In genomic region chr11:78172034-78172747, GRCm38 (mm10) we compare ENCODE assay signal across 1 mouse cellular context.
TF ChIP-seq lines count a peak whose summit lies in the region.

No protein-coding gene starts in this region.

TF ChIP-seq in CH12.LX, 34 proteins besides CTCF, POLR2A, EP300 and RAD21 (continued from another document):
- TF ChIP-seq MEF2A (IDR thresholded peaks at IDR 0.05; ENCODE audit: borderline replicate concordance, low read depth, low read length) (no peak), PAX5 (IDR thresholded peaks at IDR 0.05; ENCODE audit: low read length) (no peak), USF2 (conservative IDR thresholded peaks at IDR 0.05; ENCODE audit: low read depth, low read length) (no peak), RCOR1 (conservative IDR thresholded peaks at IDR 0.05; ENCODE audit: low read depth, low read length) (no peak), CHD2 (IDR thresholded peaks at IDR 0.05; ENCODE audit: low read length) (no peak), NRF1 (IDR thresholded peaks at IDR 0.05; ENCODE audit: low read depth, low read length) (no peak), MXI1 (IDR thresholded peaks at IDR 0.05; ENCODE audit: low read depth, low read length) (no peak), JUN (IDR thresholded peaks at IDR 0.05; ENCODE audit: insufficient read depth, low read depth, low read length) (no peak), TBP (conservative IDR thresholded peaks at IDR 0.05; ENCODE audit: low read depth, low read length) (no peak), ZKSCAN1 (IDR thresholded peaks at IDR 0.05; ENCODE audit: borderline replicate concordance, low read depth, low read length) (no peak), ELF1 (IDR thresholded peaks at IDR 0.05; ENCODE audit: low read depth, low read length) (no peak), SIN3A (IDR thresholded peaks at IDR 0.05; ENCODE audit: low read length) (no peak; the same call in 1 of the 2 replicates), MAX (IDR thresholded peaks at IDR 0.05; ENCODE audit: low read length) (no peak), HCFC1 (IDR thresholded peaks at IDR 0.05; ENCODE audit: low read depth, low read length) (0 out of 2 replicates have a peak, but pooled peaks have one; percentile 13), CHD1 (IDR thresholded peaks at IDR 0.05; ENCODE audit: low read depth, low read length) (no peak), MAFK (IDR thresholded peaks at IDR 0.05; ENCODE audit: insufficient replicate concordance, low read length) (no peak), SMC3 (IDR thresholded peaks at IDR 0.05; ENCODE audit: low read depth, low read length) (peak; percentile 83), ZC3H11A (IDR thresholded peaks at IDR 0.05; ENCODE audit: low read depth, low read length) (no peak), JUND (conservative IDR thresholded peaks at IDR 0.05; ENCODE audit: low read depth, low read length) (no peak), TCF12 (IDR thresholded peaks at IDR 0.05; ENCODE audit: low read depth, low read length) (0 out of 2 replicates have a peak, but pooled peaks have one; percentile 28), BHLHE40 (IDR thresholded peaks at IDR 0.05; ENCODE audit: low read depth, low read length) (no peak), E2F4 (IDR thresholded peaks at IDR 0.05; ENCODE audit: insufficient replicate concordance, low read depth, low read length) (no peak), USF1 (IDR thresholded peaks at IDR 0.05; ENCODE audit: low read depth, low read length) (no peak), KAT2A (IDR thresholded peaks at IDR 0.05; ENCODE audit: insufficient replicate concordance, low read length) (no peak), ZNF384 (IDR thresholded peaks at IDR 0.05; ENCODE audit: low read depth, low read length) (no peak)
